In the genomic region with DNA sequence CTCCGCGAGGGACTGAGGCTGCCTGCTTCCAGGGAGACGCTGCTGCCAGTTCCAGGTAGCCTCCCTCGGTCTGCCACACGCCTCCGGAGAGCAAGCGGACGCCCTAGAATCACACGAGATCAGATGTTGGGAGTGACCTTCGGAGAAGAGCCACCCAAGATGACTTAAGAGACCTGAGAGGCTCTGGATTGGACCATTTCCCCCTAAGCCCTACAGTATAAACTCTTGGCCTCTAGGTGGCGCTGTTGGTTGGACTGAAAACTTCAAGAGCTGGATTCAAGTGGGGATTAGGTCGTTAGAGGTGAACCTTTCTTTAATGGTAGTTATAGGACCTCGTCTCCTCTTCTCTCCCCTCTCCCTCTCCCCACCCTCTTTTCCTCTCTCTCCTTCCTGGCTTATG, we compare ENCODE assay signal across 8 mouse cellular contexts.
DNase-seq lines count a peak whose midpoint lies in the region; ATAC-seq and TF ChIP-seq lines count a peak whose summit lies in the region.
"Had no signal": no experiment of that assay in that cellular context is flagged by ENCODE, and none has a peak within 500 bp of the region (broad histone marks: within the 10 kb centered on the region; RNA-seq: fewer than 3 reads in every experiment).

No protein-coding gene starts in this region.

- ATAC-seq in liver, embryonic 14.5 days (ENCODE audit: insufficient read depth), result peak; percentile 39; the same call in 1 of the 2 replicates

- no peaks in the 10 kb centered on the region; the same call in 1 of the 2 replicates for H3K9me3 ChIP-seq in liver, embryonic 14.5 days (ENCODE audit: control insufficient read depth, low read length)
- H3K9me3 ChIP-seq: heart, embryonic 15.5 days had no signal

- no peak overlapping the region for H3K9ac ChIP-seq in liver, embryonic 14.5 days (replicated peaks)
- H3K9ac ChIP-seq: heart, embryonic 15.5 days had no signal

- H3K4me2 ChIP-seq in liver, embryonic 14.5 days (ENCODE audit: low read depth), result no peak overlapping the region
- H3K4me2 ChIP-seq: heart, embryonic 15.5 days had no signal

- H3K27ac ChIP-seq in gastrocnemius, adult 2 months, result no peak overlapping the region
- H3K27ac ChIP-seq in liver, embryonic 14.5 days, result no peak overlapping the region
- H3K27ac ChIP-seq: heart, embryonic 15.5 days had no signal

- TF ChIP-seq CTCF in gastrocnemius, adult 2 months (IDR thresholded peaks at IDR 0.05), result peak; percentile 82
- peak; percentile 89 for TF ChIP-seq CTCF in liver, embryonic 14.5 days (IDR thresholded peaks at IDR 0.05; ENCODE audit: low read depth)

- H3K4me3 ChIP-seq in gastrocnemius, adult 2 months, result no peak overlapping the region
- H3K4me3 ChIP-seq in liver, embryonic 14.5 days (ENCODE audit: insufficient read depth in 1 of 2, low read depth in 2 of 2, low read length in 2 of 2), result no peak overlapping the region
- H3K4me3 ChIP-seq: heart, embryonic 15.5 days had no signal

- no peaks in the 10 kb centered on the region for H3K36me3 ChIP-seq in liver, embryonic 14.5 days (replicated peaks; ENCODE audit: control insufficient read depth, insufficient read depth, low read depth)
- H3K36me3 ChIP-seq: heart, embryonic 15.5 days had no signal

- 16% methylated on average over 13 of the region's 13 CpGs for WGBS in liver, embryonic 14.5 days (ENCODE audit: insufficient replicate concordance)

- DNase-seq in CD4-positive, CD25-positive, alpha-beta regulatory T cell, adult 2 months (ENCODE audit: low read depth, low spot score), result peak; percentile 88
- DNase-seq in MEL-GATA-1-ER (ENCODE audit: extremely low read depth, low read depth), result peak; percentile 83
- DNase-seq in cerebellum, adult 8-10 months, result peak; percentile 50
- DNase-seq in gastrocnemius, adult 2 months, result peak; percentile 66
- peak; percentile 83 for DNase-seq in kidney, postnatal 10 days
- DNase-seq in liver, embryonic 14.5 days (ENCODE audit: low read depth in 3 of 3, low spot score in 3 of 3), result peak; percentile 60 to 72 (median 66)
- peak; percentile 84 for DNase-seq in retina, postnatal 7 days (ENCODE audit: low read depth, low spot score)

- no peaks in the 10 kb centered on the region for H3K27me3 ChIP-seq in liver, embryonic 14.5 days (ENCODE audit: control insufficient read depth, insufficient read depth, low read length)
- H3K27me3 ChIP-seq: heart, embryonic 15.5 days had no signal

- TF ChIP-seq EP300 in liver, embryonic 14.5 days (IDR thresholded peaks at IDR 0.05; ENCODE audit: low read depth), result no peak

- peaks cover 0 to 14% of the 10 kb centered on the region in 2 experiments; a peak in 2 of 4 replicates for H3K4me1 ChIP-seq in liver, embryonic 14.5 days (replicated peaks; ENCODE audit: control insufficient read depth in 2 of 2, insufficient read depth in 2 of 2, low read length in 1 of 2)

- intact Hi-C loops in gastrocnemius, adult 2 months (cut with DNase I), result loop anchor here (1.0 to 10.0 kb wide), 3 partner anchors 19 to 565 kb away; no protein-coding TSS in a partner anchor
